Mouse (Mus musculus) embryonic facial prominence, embryonic 12.5 days (tissue): ENCODE data around the gene Zfp819. TPM values are rescaled to one million over a fixed set of nuclear protein-coding genes. Genes with fewer than 3 reads are reported as not detected.

Experiments used
- ATAC-seq: fragments of 200-750 bp; cut with Nextera tagmentation; 2 replicates; pipeline ENCODE4 v1.8.0; 2017; ENCODE audit not compliant: insufficient number of reproducible peaks, insufficient read depth, low FRiP score, low TSS enrichment
- H3K27ac ChIP-seq: fragments of 300-500 bp; sonication (generic); 2 replicates; pipeline ENCODE4 v1.5.1; 2016; ENCODE audit warnings: mild to moderate bottlenecking
- H3K27me3 ChIP-seq: fragments of 300-500 bp; sonication (generic); 2 replicates; pipeline ENCODE4 v1.6.1; 2016; ENCODE audit warnings: mild to moderate bottlenecking, moderate library complexity
- H3K36me3 ChIP-seq: fragments of 300-500 bp; sonication (generic); 2 replicates; pipeline ENCODE4 v1.6.1; 2016; ENCODE audit warnings: mild to moderate bottlenecking
- H3K4me1 ChIP-seq: fragments of 300-500 bp; sonication (generic); 2 replicates; pipeline ENCODE4 v1.6.1; 2016
- H3K4me2 ChIP-seq: fragments of 300-500 bp; sonication (generic); replicated peaks from 2 replicates; pipeline ENCODE4 v1.6.1; 2016; ENCODE audit warnings: mild to moderate bottlenecking, moderate library complexity
- H3K4me3 ChIP-seq: fragments of 300-500 bp; sonication (generic); 2 replicates; pipeline ENCODE4 v1.5.1; 2016; ENCODE audit warnings: mild to moderate bottlenecking
- H3K9ac ChIP-seq: fragments of 300-500 bp; sonication (generic); 2 replicates; pipeline ENCODE4 v1.6.1; 2016; ENCODE audit warnings: mild to moderate bottlenecking, moderate library complexity
- H3K9me3 ChIP-seq: fragments of 300-500 bp; sonication (generic); 2 replicates; pipeline ENCODE4 v1.6.1; 2016; ENCODE audit warnings: mild to moderate bottlenecking, moderate library complexity
- WGBS: fragments of 180-500 bp; shearing (Covaris S2); methylation state at CpG from one replicate; pipeline ENCODE4 v1.1.7; 2016; 5-methylcytosine and 5-hydroxymethylcytosine counted together
- polyA plus RNA-seq: library from polyadenylated mRNA; unstranded; fragments of >200 nt; fragmentation: Nextera tagmentation; extraction: Ambion mirVana; gene quantifications from 2 replicates; pipeline ENCODE4 v1.2.1, GENCODE M21; 2016

The Zfp819 gene
- polyA plus RNA-seq, 1 experiment from 2014 or later, result 0.56 TPM

- H3K4me3 ChIP-seq, result no peak overlapping the region
Measured at GRCm38 (mm10) chr7:43608316-43608824, 1.4 kb downstream of the Zfp819 start.

GRCm38 (mm10) chr7:43613816-43614551, 7.0 kb downstream of the Zfp819 start:
- Histone ChIP-seq H3K27me3 (no peaks in the 10 kb centered on the region), H3K4me1 (no peaks in the 10 kb centered on the region), H3K27ac (no peak overlapping the region), H3K36me3 (no peaks in the 10 kb centered on the region), H3K9me3 (no peaks in the 10 kb centered on the region), H3K9ac (no peak overlapping the region), H3K4me3 (no peak overlapping the region), H3K4me2 (no peak overlapping the region)
- 86% methylated on average over 14 of the region's 14 CpGs for WGBS
- no peak for ATAC-seq

More at GRCm38 (mm10) chr7:43608316-43608824, 1.4 kb downstream of the Zfp819 start:
- H3K4me2 ChIP-seq, result no peak overlapping the region
- no peak overlapping the region for H3K27ac ChIP-seq
- no peak for ATAC-seq
- H3K9ac ChIP-seq, result no peak overlapping the region
- no peaks in the 10 kb centered on the region for H3K4me1 ChIP-seq
- 0 out of 2 replicates have a peak, but pooled peaks cover 5% of the 10 kb centered on the region for H3K27me3 ChIP-seq
- no peaks in the 10 kb centered on the region for H3K36me3 ChIP-seq
- WGBS, result 81% methylated on average over 7 of the region's 7 CpGs
- no peaks in the 10 kb centered on the region for H3K9me3 ChIP-seq

DNA sequence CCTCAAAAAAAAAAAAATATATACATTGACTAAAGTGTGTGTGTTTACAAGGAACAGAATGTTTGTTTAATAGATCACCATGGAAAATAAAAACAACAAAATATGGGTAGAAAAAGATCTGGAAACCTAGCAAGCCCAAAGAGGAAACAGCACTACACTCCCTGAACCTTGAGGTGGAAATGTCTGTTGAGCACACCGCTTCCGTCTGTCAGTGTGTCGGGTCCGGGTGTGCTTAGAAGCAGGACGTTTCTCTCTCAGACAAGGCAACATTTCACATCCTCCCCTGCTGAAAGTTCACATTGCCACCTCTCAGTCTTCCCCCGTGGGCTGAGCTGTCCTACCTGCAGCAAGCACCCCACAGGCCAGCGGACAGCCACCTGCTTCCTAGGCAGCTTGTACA, 16.0 kb downstream of the Zfp819 start:
- no peak overlapping the region for H3K4me2 ChIP-seq
- no peak overlapping the region for H3K27ac ChIP-seq
- no peaks in the 10 kb centered on the region for H3K36me3 ChIP-seq
- no peak overlapping the region for H3K4me3 ChIP-seq
- no peak for ATAC-seq
- WGBS, result 77% methylated on average over 7 of the region's 7 CpGs
- no peaks in the 10 kb centered on the region for H3K27me3 ChIP-seq
- no peaks in the 10 kb centered on the region for H3K9me3 ChIP-seq
- no peak overlapping the region for H3K9ac ChIP-seq
- H3K4me1 ChIP-seq, result no peaks in the 10 kb centered on the region

DNA sequence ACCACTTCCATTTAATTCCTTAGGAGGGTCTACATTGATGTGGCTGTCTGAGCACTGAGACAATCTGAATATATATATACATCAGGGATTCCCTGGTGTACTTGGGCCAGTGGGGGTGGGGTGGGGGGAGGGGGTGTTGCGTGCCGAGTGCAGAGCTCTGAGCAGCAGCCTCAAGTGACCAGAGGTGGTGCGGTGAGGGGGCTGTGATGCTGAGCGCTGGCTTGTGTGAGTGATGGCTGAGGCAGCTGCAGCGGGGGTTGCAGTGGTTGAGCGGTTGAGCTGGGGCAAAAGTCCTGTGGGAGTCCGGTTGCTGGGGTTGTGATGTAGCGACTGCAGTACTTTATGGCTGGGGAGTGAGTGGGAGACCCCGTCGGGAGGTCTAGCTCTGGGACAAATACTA, 16.9 kb downstream of the Zfp819 start:
- Histone ChIP-seq H3K4me2 (no peak overlapping the region), H3K4me1 (no peaks in the 10 kb centered on the region), H3K36me3 (no peaks in the 10 kb centered on the region), H3K27me3 (no peaks in the 10 kb centered on the region), H3K27ac (no peak overlapping the region), H3K9ac (no peak overlapping the region), H3K9me3 (no peaks in the 10 kb centered on the region), H3K4me3 (no peak overlapping the region)
- WGBS, result 12% methylated on average over 10 of the region's 10 CpGs
- no peak for ATAC-seq

- Histone ChIP-seq H3K27me3 (no peaks in the 10 kb centered on the region), H3K9me3 (no peaks in the 10 kb centered on the region), H3K4me2 (no peak overlapping the region), H3K27ac (no peak overlapping the region), H3K9ac (no peak overlapping the region), H3K4me1 (no peaks in the 10 kb centered on the region), H3K4me3 (no peak overlapping the region), H3K36me3 (no peaks in the 10 kb centered on the region)
- ATAC-seq, result no peak
- WGBS, result 51% methylated on average over 3 of the region's 3 CpGs
Measured at GRCm38 (mm10) chr7:43625065-43625464, 18.1 kb downstream of the Zfp819 start.

GRCm38 (mm10) chr7:43625794-43626422, 18.9 kb downstream of the Zfp819 start:
- Histone ChIP-seq H3K4me2 (no peak overlapping the region), H3K9ac (no peak overlapping the region), H3K27me3 (no peaks in the 10 kb centered on the region), H3K4me1 (no peaks in the 10 kb centered on the region), H3K9me3 (no peaks in the 10 kb centered on the region), H3K4me3 (no peak overlapping the region), H3K36me3 (no peaks in the 10 kb centered on the region), H3K27ac (no peak overlapping the region)
- ATAC-seq, result no peak
- 84% methylated on average over 8 of the region's 8 CpGs for WGBS

GRCm38 (mm10) chr7:43633940-43634339, 27.0 kb downstream of the Zfp819 start:
- no peaks in the 10 kb centered on the region for H3K36me3 ChIP-seq
- WGBS, result 74% methylated on average over 4 of the region's 4 CpGs
- no peak overlapping the region for H3K4me3 ChIP-seq
- H3K27me3 ChIP-seq, result no peaks in the 10 kb centered on the region
- no peaks in the 10 kb centered on the region for H3K9me3 ChIP-seq
- H3K9ac ChIP-seq, result no peak overlapping the region
- H3K4me2 ChIP-seq, result no peak overlapping the region
- no peak for ATAC-seq
- H3K27ac ChIP-seq, result no peak overlapping the region
- H3K4me1 ChIP-seq, result no peaks in the 10 kb centered on the region

DNA sequence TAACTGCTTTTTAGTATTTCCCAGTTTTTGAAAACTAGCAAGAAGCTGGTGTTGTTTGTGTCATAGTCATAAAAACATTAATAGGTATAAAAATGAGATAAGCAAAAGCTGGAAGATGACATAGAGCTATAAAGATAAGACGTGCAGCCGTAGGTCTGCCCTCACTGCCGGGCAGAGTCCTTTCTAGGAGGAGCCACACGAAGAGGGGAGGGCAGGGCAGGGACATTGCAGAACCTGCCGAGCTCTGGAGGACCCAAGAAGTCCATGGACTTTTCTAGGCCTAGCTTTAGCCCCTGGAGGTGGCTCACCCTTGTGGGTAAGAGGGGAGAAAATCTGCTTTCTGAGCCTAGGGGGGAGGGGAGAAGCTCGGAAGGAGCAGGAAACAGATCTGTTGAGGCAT, 27.5 kb downstream of the Zfp819 start, which contains the start of gene Ceacam18:
Gene Ceacam18 (plus strand): TSS at position 208 of the 400 bp plus-strand sequence.
- H3K9ac ChIP-seq, result no peak within 1 kb of the TSS

GRCm38 (mm10) chr7:43636194-43636593, 29.2 kb downstream of the Zfp819 start:
- Histone ChIP-seq H3K9ac (no peak overlapping the region), H3K27me3 (no peaks in the 10 kb centered on the region), H3K27ac (no peak overlapping the region), H3K36me3 (no peaks in the 10 kb centered on the region), H3K4me2 (no peak overlapping the region), H3K4me1 (no peaks in the 10 kb centered on the region), H3K4me3 (no peak overlapping the region), H3K9me3 (no peaks in the 10 kb centered on the region)
- no peak for ATAC-seq
- whole genome bisulfite sequencing, result 61% methylated on average over 2 of the region's 2 CpGs

More for the DNA sequence above, 27.5 kb downstream of the Zfp819 start, which contains the start of gene Ceacam18:
- no peaks in the 10 kb centered on the region for H3K4me1 ChIP-seq
- H3K9me3 ChIP-seq, result no peaks in the 10 kb centered on the region
- no peak for ATAC-seq
- no peaks in the 10 kb centered on the region for H3K36me3 ChIP-seq
- H3K4me2 ChIP-seq, result no peak within 1 kb of the TSS
- no peaks in the 10 kb centered on the region for H3K27me3 ChIP-seq
- 73% methylated on average over 6 of the region's 6 CpGs for WGBS
- no peak within 1 kb of the TSS for H3K27ac ChIP-seq
- H3K4me3 ChIP-seq, result no peak within 1 kb of the TSS

GRCm38 (mm10) chr7:43637118-43637517, 30.1 kb downstream of the Zfp819 start:
- no peak overlapping the region for H3K27ac ChIP-seq
- 85% methylated on average over 1 of the region's 1 CpGs for WGBS
- H3K9ac ChIP-seq, result no peak overlapping the region
- H3K9me3 ChIP-seq, result no peaks in the 10 kb centered on the region
- no peak for ATAC-seq
- H3K36me3 ChIP-seq, result no peaks in the 10 kb centered on the region
- H3K27me3 ChIP-seq, result no peaks in the 10 kb centered on the region
- H3K4me1 ChIP-seq, result no peaks in the 10 kb centered on the region
- no peak overlapping the region for H3K4me2 ChIP-seq
- H3K4me3 ChIP-seq, result no peak overlapping the region

GRCm38 (mm10) chr7:43642587-43642986, 35.6 kb downstream of the Zfp819 start:
- no peak overlapping the region for H3K9ac ChIP-seq
- no peaks in the 10 kb centered on the region for H3K4me1 ChIP-seq
- no peak overlapping the region for H3K4me3 ChIP-seq
- no peak for ATAC-seq
- no peaks in the 10 kb centered on the region for H3K27me3 ChIP-seq
- H3K36me3 ChIP-seq, result no peaks in the 10 kb centered on the region
- H3K27ac ChIP-seq, result no peak overlapping the region
- H3K9me3 ChIP-seq, result no peaks in the 10 kb centered on the region
- 79% methylated on average over 5 of the region's 5 CpGs for WGBS
- H3K4me2 ChIP-seq, result no peak overlapping the region

- Histone ChIP-seq H3K27me3 (no peaks in the 10 kb centered on the region), H3K4me3 (no peak overlapping the region), H3K4me1 (no peaks in the 10 kb centered on the region), H3K36me3 (no peaks in the 10 kb centered on the region), H3K9me3 (no peaks in the 10 kb centered on the region), H3K4me2 (no peak overlapping the region), H3K9ac (no peak overlapping the region), H3K27ac (no peak overlapping the region)
- WGBS, result 82% methylated on average over 17 of the region's 17 CpGs
- no peak for ATAC-seq
Measured at GRCm38 (mm10) chr7:43643046-43643652, 36.2 kb downstream of the Zfp819 start.
